ENCODE assay signal across 8 mouse cellular contexts in genomic region chr4:133278067-133278466, GRCm38 (mm10). TPM values are rescaled to one million over a fixed set of nuclear protein-coding genes. Genes with fewer than 3 reads are reported as not detected.
A peak's percentile ranks its signal among the peaks of the same experiment; 100 is the strongest.
DNase-seq lines count a peak whose midpoint lies in the region; ATAC-seq and TF ChIP-seq lines count a peak whose summit lies in the region.

No protein-coding gene starts in this region.

- H3K9me3 ChIP-seq in hindbrain, embryonic 11.5 days (ENCODE audit: control insufficient read depth, low read length): no peaks in the 10 kb centered on the region
- H3K9me3 ChIP-seq in midbrain, embryonic 11.5 days (ENCODE audit: control insufficient read depth, low read length): no peaks in the 10 kb centered on the region

- peak overlapping the region; percentile 92 for H3K9ac ChIP-seq in hindbrain, embryonic 11.5 days (ENCODE audit: low read depth, low read length)
- H3K9ac ChIP-seq in midbrain, embryonic 11.5 days (ENCODE audit: low read length): peak overlapping the region; percentile 87

- no peak for TF ChIP-seq CTCF in kidney, adult 2 months (conservative IDR thresholded peaks at IDR 0.05; ENCODE audit: insufficient read depth, insufficient read length, low read depth, low read length)
- TF ChIP-seq CTCF in bone marrow, adult 2 months (IDR thresholded peaks at IDR 0.05; ENCODE audit: control insufficient read depth, insufficient read depth, low read length): no peak

- intact Hi-C loops in left cerebral cortex, postnatal 36 days (cut with DNase I): no loop called here

- H3K4me2 ChIP-seq in hindbrain, embryonic 11.5 days (replicated peaks; ENCODE audit: low read depth, low read length): peak overlapping the region; percentile 74
- H3K4me2 ChIP-seq in midbrain, embryonic 11.5 days: peak overlapping the region; percentile 46

- H3K27me3 ChIP-seq in kidney, adult 2 months (replicated peaks; ENCODE audit: control insufficient read depth, insufficient read depth, low read length): no peaks in the 10 kb centered on the region
- H3K27me3 ChIP-seq in hindbrain, embryonic 11.5 days (ENCODE audit: control insufficient read depth, insufficient read depth, low read length): no peaks in the 10 kb centered on the region
- no peaks in the 10 kb centered on the region for H3K27me3 ChIP-seq in midbrain, embryonic 11.5 days (ENCODE audit: control insufficient read depth, insufficient read depth, low read length)

- H3K4me1 ChIP-seq in kidney, adult 2 months (ENCODE audit: control insufficient read depth, insufficient read depth, low read length): peaks cover 9% of the 10 kb centered on the region
- H3K4me1 ChIP-seq in bone marrow, adult 2 months (ENCODE audit: control insufficient read depth, insufficient read depth, low read length): peaks cover 1% of the 10 kb centered on the region; the same call in 1 of the 2 replicates
- H3K4me1 ChIP-seq in hindbrain, embryonic 11.5 days (replicated peaks; ENCODE audit: control insufficient read depth, insufficient read depth, low read length): no peaks in the 10 kb centered on the region
- peaks cover 20% of the 10 kb centered on the region for H3K4me1 ChIP-seq in midbrain, embryonic 11.5 days (ENCODE audit: control insufficient read depth, insufficient read depth, low read length)

- DNase-seq in kidney, adult 2 months: no peak
- no peak for DNase-seq in kidney, postnatal 14 days
- no peak for DNase-seq in hindbrain, embryonic 11.5 days (ENCODE audit: low spot score)
- no peak for DNase-seq in midbrain, embryonic 11.5 days (ENCODE audit: low spot score, missing footprints)
- DNase-seq in thymus, postnatal 10 days (ENCODE audit: low spot score in 2 of 2): no peak
- DNase-seq in right cerebral cortex, adult 18-20 months: no peak
- DNase-seq in left cerebral cortex, postnatal 36 days (ENCODE audit: low spot score in 2 of 2): no peak

- H3K27ac ChIP-seq in kidney, adult 2 months (ENCODE audit: insufficient read depth, low read depth, low read length): peak overlapping the region; percentile 76
- peak overlapping the region; percentile 89; the same call in 1 of the 2 replicates for H3K27ac ChIP-seq in bone marrow, adult 2 months (ENCODE audit: control insufficient read depth, insufficient read depth, low read depth, low read length, poor library complexity)
- H3K27ac ChIP-seq in hindbrain, embryonic 11.5 days (ENCODE audit: low read depth, low read length): peak overlapping the region; percentile 89
- peak overlapping the region; percentile 86 for H3K27ac ChIP-seq in midbrain, embryonic 11.5 days (ENCODE audit: low read depth, low read length)

- peak; percentile 50 for ATAC-seq in hindbrain, embryonic 11.5 days (ENCODE audit: low FRiP score)
- peak; percentile 25; the same call in 1 of the 2 replicates for ATAC-seq in midbrain, embryonic 11.5 days (ENCODE audit: low FRiP score)

- TF ChIP-seq POLR2A in kidney, adult 2 months (IDR thresholded peaks at IDR 0.05; ENCODE audit: low read depth, low read length): no peak
- no peak for TF ChIP-seq POLR2A in bone marrow, adult 2 months (IDR thresholded peaks at IDR 0.05; ENCODE audit: borderline replicate concordance, control insufficient read depth, low read depth, low read length)

- H3K4me3 ChIP-seq in kidney, adult 2 months (ENCODE audit: insufficient read depth, low read depth, low read length): peak overlapping the region; percentile 87
- H3K4me3 ChIP-seq in bone marrow, adult 2 months (replicated peaks; ENCODE audit: control insufficient read depth, low read depth, low read length): peak overlapping the region; percentile 95
- peak overlapping the region; percentile 88 for H3K4me3 ChIP-seq in hindbrain, embryonic 11.5 days (ENCODE audit: low read depth, low read length)
- H3K4me3 ChIP-seq in midbrain, embryonic 11.5 days (ENCODE audit: low read depth, low read length): peak overlapping the region; percentile 64

- WGBS in kidney, adult 2 months: 15% methylated on average over 6 of the region's 6 CpGs
- WGBS in bone marrow, adult 2 months: 1% methylated on average over 6 of the region's 6 CpGs
- WGBS in hindbrain, embryonic 11.5 days: 32% methylated on average over 6 of the region's 6 CpGs
- WGBS in midbrain, embryonic 11.5 days: 34% methylated on average over 6 of the region's 6 CpGs

- H3K36me3 ChIP-seq in kidney, adult 2 months (ENCODE audit: control insufficient read depth, insufficient read depth, low read length): no peaks in the 10 kb centered on the region
- H3K36me3 ChIP-seq in hindbrain, embryonic 11.5 days (ENCODE audit: control insufficient read depth, insufficient read depth, low read length): no peaks in the 10 kb centered on the region
- H3K36me3 ChIP-seq in midbrain, embryonic 11.5 days (ENCODE audit: control insufficient read depth, insufficient read depth, low read length): no peaks in the 10 kb centered on the region

RNA-seq across cellular contexts. Expression of gene Tmem222, which starts 0.5 kb away (rescaled TPM):
- polyA plus RNA-seq in kidney, adult 2 months (2012; rRNA removed): 70.6 and 80.4 TPM in 2 replicates
- 32.6 and 38.4 TPM in 2 replicates for polyA plus RNA-seq in bone marrow, adult 2 months (2011; ENCODE audit: insufficient read depth, insufficient read length, low replicate concordance, missing spikeins)
- polyA plus RNA-seq in hindbrain, embryonic 11.5 days (2014; fragmentation: Nextera tagmentation; extraction: Ambion mirVana): 80.7 and 82.8 TPM in 2 replicates
- polyA plus RNA-seq in midbrain, embryonic 11.5 days (2014; fragmentation: Nextera tagmentation; extraction: Ambion mirVana): 71.2 and 82.0 TPM in 2 replicates
- total RNA-seq in left cerebral cortex, postnatal 36 days (2021): 10 to 100 TPM; 87.9 to 96.5 TPM

RNA-seq across cellular contexts. Expression of gene Sytl1, which starts 15.2 kb away (rescaled TPM):
- 5.9 TPM in 2 replicates for polyA plus RNA-seq in kidney, adult 2 months (2012; rRNA removed)
- 3.1 and 3.2 TPM in 2 replicates for polyA plus RNA-seq in bone marrow, adult 2 months (2011; ENCODE audit: insufficient read depth, insufficient read length, low replicate concordance, missing spikeins)
- 0.59 and 1.2 TPM in 2 replicates for polyA plus RNA-seq in hindbrain, embryonic 11.5 days (2014; fragmentation: Nextera tagmentation; extraction: Ambion mirVana)
- 0.37 and 0.83 TPM in 2 replicates for polyA plus RNA-seq in midbrain, embryonic 11.5 days (2014; fragmentation: Nextera tagmentation; extraction: Ambion mirVana)
- 1 to 10 TPM; 2.2 to 2.3 TPM for total RNA-seq in left cerebral cortex, postnatal 36 days (2021)

RNA-seq across cellular contexts. Expression of gene Map3k6, which starts 37.4 kb away (rescaled TPM):
- 3.8 and 4.3 TPM in 2 replicates for polyA plus RNA-seq in kidney, adult 2 months (2012; rRNA removed)
- polyA plus RNA-seq in bone marrow, adult 2 months (2011; ENCODE audit: insufficient read depth, insufficient read length, low replicate concordance, missing spikeins): 5.5 and 14.8 TPM in 2 replicates
- 2.7 and 3.0 TPM in 2 replicates for polyA plus RNA-seq in hindbrain, embryonic 11.5 days (2014; fragmentation: Nextera tagmentation; extraction: Ambion mirVana)
- polyA plus RNA-seq in midbrain, embryonic 11.5 days (2014; fragmentation: Nextera tagmentation; extraction: Ambion mirVana): 1.3 and 2.0 TPM in 2 replicates
- 1 to 10 TPM; 6.8 to 8.1 TPM for total RNA-seq in left cerebral cortex, postnatal 36 days (2021)
